Mouse (Mus musculus) ES-Bruce4 (cell line): Measurements from ENCODE around the gene Trcg1. TPM values are rescaled to one million over a fixed set of nuclear protein-coding genes. Genes with fewer than 3 reads are reported as not detected.

ENCODE experiments used
- H3K27ac ChIP-seq: 2 replicates; pipeline ENCODE4 v1.5.1; 2012; ENCODE audit warnings: low read length, inconsistent platforms; ENCODE audit not compliant: insufficient read depth
- H3K27me3 ChIP-seq: 2 replicates; pipeline ENCODE4 v1.6.1; 2012; ENCODE audit warnings: mild to moderate bottlenecking, low read length, inconsistent platforms; ENCODE audit not compliant: control insufficient read depth, poor library complexity, insufficient read depth, severe bottlenecking
- H3K36me3 ChIP-seq: 2 replicates; pipeline ENCODE4 v1.6.1; 2012; ENCODE audit warnings: inconsistent platforms, mild to moderate bottlenecking, low read length, moderate library complexity; ENCODE audit not compliant: control insufficient read depth, poor library complexity, insufficient read depth, severe bottlenecking
- H3K4me1 ChIP-seq: one replicate; pipeline ENCODE4 v1.8.1; 2011; ENCODE audit warnings: low read length; ENCODE audit not compliant: control insufficient read depth, insufficient read depth
- H3K4me3 ChIP-seq: 2 replicates; pipeline ENCODE4 v1.5.1; 2011; ENCODE audit warnings: low read depth, mild to moderate bottlenecking, low read length
- H3K9ac ChIP-seq: 2 replicates; pipeline ENCODE4 v1.6.1; 2012; ENCODE audit warnings: low read depth, mild to moderate bottlenecking, inconsistent platforms; ENCODE audit not compliant: poor library complexity, severe bottlenecking
- H3K9me3 ChIP-seq: replicated peaks from 2 replicates; pipeline ENCODE4 v1.6.1; 2012; ENCODE audit warnings: mild to moderate bottlenecking, low read length, inconsistent platforms; ENCODE audit not compliant: control insufficient read depth, poor library complexity, insufficient read depth, severe bottlenecking
- CTCF ChIP-seq: IDR thresholded peaks from one replicate; pipeline ENCODE4 v1.8.1; 2011; ENCODE audit warnings: low read depth, low read length
- EP300 ChIP-seq: IDR thresholded peaks from 2 replicates; pipeline ENCODE4 v1.6.1; 2011; ENCODE audit warnings: low read depth, low read length; ENCODE audit not compliant: insufficient read depth
- POLR2A ChIP-seq: IDR thresholded peaks from one replicate; pipeline ENCODE4 v1.8.1; 2011; ENCODE audit warnings: low read length; ENCODE audit not compliant: insufficient read depth
- polyA plus RNA-seq: library from polyadenylated mRNA; stranded (reverse); fragments of >200 nt; gene quantifications from 2 replicates; pipeline ENCODE4 v1.2.4, GENCODE M21; 2011; ENCODE audit warnings: low read depth; ENCODE audit not compliant: missing spikeins, insufficient read depth, insufficient read length

Trcg1 gene
- polyA plus RNA-seq, 1 experiment = not detected

- no peaks in the 10 kb centered on the region for H3K9me3 ChIP-seq
- no peak overlapping the region for H3K27ac ChIP-seq
- no peaks in the 10 kb centered on the region for H3K27me3 ChIP-seq
Measured at GRCm38 (mm10) chr9:57229726-57230125, 6.6 kb upstream of the Trcg1 start.

GRCm38 (mm10) chr9:57230146-57230783, 6.1 kb upstream of the Trcg1 start:
- TF ChIP-seq POLR2A (no peak), CTCF (no peak), EP300 (no peak)
- no peak overlapping the region for H3K4me3 ChIP-seq
- H3K4me1 ChIP-seq = peaks cover 3% of the 10 kb centered on the region
- no peak overlapping the region for H3K27ac ChIP-seq
- H3K27me3 ChIP-seq = no peaks in the 10 kb centered on the region
- no peak overlapping the region for H3K9ac ChIP-seq
- no peaks in the 10 kb centered on the region for H3K36me3 ChIP-seq
- H3K9me3 ChIP-seq = no peaks in the 10 kb centered on the region

More at GRCm38 (mm10) chr9:57229726-57230125, 6.6 kb upstream of the Trcg1 start:
- H3K4me1 ChIP-seq = peaks cover 3% of the 10 kb centered on the region
- no peak overlapping the region for H3K4me3 ChIP-seq
- H3K36me3 ChIP-seq = no peaks in the 10 kb centered on the region
- H3K9ac ChIP-seq = no peak overlapping the region
- no peak for TF ChIP-seq POLR2A
- TF ChIP-seq EP300 = no peak
- no peak for TF ChIP-seq CTCF

- Histone ChIP-seq H3K27me3 (no peaks in the 10 kb centered on the region), H3K27ac (no peak overlapping the region), H3K9ac (no peak overlapping the region), H3K4me1 (peaks cover 3% of the 10 kb centered on the region), H3K9me3 (no peaks in the 10 kb centered on the region), H3K36me3 (no peaks in the 10 kb centered on the region), H3K4me3 (no peak overlapping the region)
- TF ChIP-seq EP300 (no peak), POLR2A (no peak), CTCF (no peak)
Measured at GRCm38 (mm10) chr9:57231536-57232255, 4.7 kb upstream of the Trcg1 start.

GRCm38 (mm10) chr9:57232341-57232940, 3.9 kb upstream of the Trcg1 start:
- Histone ChIP-seq H3K4me1 (peaks cover 3% of the 10 kb centered on the region), H3K9ac (no peak overlapping the region), H3K27me3 (no peaks in the 10 kb centered on the region), H3K36me3 (no peaks in the 10 kb centered on the region), H3K4me3 (no peak overlapping the region), H3K9me3 (no peaks in the 10 kb centered on the region), H3K27ac (no peak overlapping the region)
- TF ChIP-seq POLR2A (no peak), CTCF (no peak), EP300 (no peak)

GRCm38 (mm10) chr9:57233142-57233541, 3.2 kb upstream of the Trcg1 start:
- Histone ChIP-seq H3K36me3 (no peaks in the 10 kb centered on the region), H3K4me3 (no peak overlapping the region), H3K27ac (no peak overlapping the region), H3K9me3 (no peaks in the 10 kb centered on the region), H3K27me3 (no peaks in the 10 kb centered on the region), H3K4me1 (peaks cover 3% of the 10 kb centered on the region), H3K9ac (no peak overlapping the region)
- TF ChIP-seq POLR2A (no peak), CTCF (no peak), EP300 (no peak)

- H3K36me3 ChIP-seq = no peaks in the 10 kb centered on the region
- H3K4me3 ChIP-seq = no peak overlapping the region
- H3K9ac ChIP-seq = no peak overlapping the region
- H3K27ac ChIP-seq = no peak overlapping the region
- TF ChIP-seq POLR2A (no peak), CTCF (no peak), EP300 (no peak)
- no peaks in the 10 kb centered on the region for H3K9me3 ChIP-seq
- no peaks in the 10 kb centered on the region for H3K27me3 ChIP-seq
- peaks cover 3% of the 10 kb centered on the region for H3K4me1 ChIP-seq
Measured at GRCm38 (mm10) chr9:57233767-57234166, 2.6 kb upstream of the Trcg1 start.
